Mouse (Mus musculus) neural tube, embryonic 14.5 days (tissue): Measurements from ENCODE around the gene Zfp488. TPM values are rescaled to one million over a fixed set of nuclear protein-coding genes. Genes with fewer than 3 reads are reported as not detected.

Source experiments
- ATAC-seq: fragments of 200-750 bp; cut with Nextera tagmentation; 2 replicates; pipeline ENCODE4 v1.8.0; 2017; ENCODE audit warnings: low read depth, mild to moderate bottlenecking, moderate TSS enrichment, moderate library complexity
- H3K27ac ChIP-seq: fragments of 300-500 bp; sonication (generic); 2 replicates; pipeline ENCODE4 v1.5.1; 2014; ENCODE audit warnings: low read depth, mild to moderate bottlenecking, control low read depth, low read length, moderate library complexity, mixed read lengths
- H3K27me3 ChIP-seq: fragments of 300-500 bp; sonication (generic); 2 replicates; pipeline ENCODE4 v1.6.1; 2014; ENCODE audit warnings: low read length; ENCODE audit not compliant: control insufficient read depth, insufficient read depth
- H3K36me3 ChIP-seq: fragments of 300-500 bp; sonication (generic); 2 replicates; pipeline ENCODE4 v1.6.1; 2014; ENCODE audit warnings: low read length, mixed read lengths; ENCODE audit not compliant: control insufficient read depth, insufficient read depth
- H3K4me1 ChIP-seq: fragments of 300-500 bp; sonication (generic); 2 replicates; pipeline ENCODE4 v1.6.1; 2014; ENCODE audit warnings: low read length; ENCODE audit not compliant: control insufficient read depth, insufficient read depth
- H3K4me2 ChIP-seq: fragments of 300-500 bp; sonication (generic); 2 replicates; pipeline ENCODE4 v1.6.1; 2014; ENCODE audit warnings: mild to moderate bottlenecking, low read depth, low read length, control low read depth
- H3K4me3 ChIP-seq: fragments of 300-500 bp; sonication (generic); 2 replicates; pipeline ENCODE4 v1.5.1; 2014; ENCODE audit warnings: low read depth, low read length, control low read depth, mixed read lengths
- H3K9ac ChIP-seq: fragments of 300-500 bp; sonication (generic); replicated peaks from 2 replicates; pipeline ENCODE4 v1.6.1; 2014; ENCODE audit warnings: low read depth, mild to moderate bottlenecking, control low read depth, low read length, mixed read lengths
- H3K9me3 ChIP-seq: fragments of 300-500 bp; sonication (generic); 2 replicates; pipeline ENCODE4 v1.6.1; 2016; ENCODE audit warnings: low read length; ENCODE audit not compliant: control insufficient read depth
- WGBS: fragments of 180-500 bp; shearing (Covaris S2); extraction: QIAGEN DNeasy Blood & Tissue Kit; methylation state at CpG from one replicate; pipeline ENCODE4 v1.1.7; 2014; 5-methylcytosine and 5-hydroxymethylcytosine counted together
- polyA plus RNA-seq: library from polyadenylated mRNA; unstranded; fragments of >200 nt; fragmentation: Nextera tagmentation; extraction: Ambion mirVana; gene quantifications from 2 replicates; pipeline ENCODE4 v1.2.1, GENCODE M21; 2014

Gene Zfp488
- polyA plus RNA-seq, 1 experiment from 2014 or later: 1.9 TPM

GRCm38 (mm10) chr14:33958841-33959240 is 19.7 kb downstream of the Zfp488 start:
- H3K9me3 ChIP-seq: no peaks in the 10 kb centered on the region
- no peak overlapping the region for H3K9ac ChIP-seq
- no peak overlapping the region for H3K4me2 ChIP-seq
- WGBS: 69% methylated on average over 3 of the region's 3 CpGs
- no peak overlapping the region for H3K4me3 ChIP-seq
- H3K27me3 ChIP-seq: no peaks in the 10 kb centered on the region
- no peak for ATAC-seq
- no peak overlapping the region for H3K27ac ChIP-seq
- no peaks in the 10 kb centered on the region for H3K36me3 ChIP-seq
- no peaks in the 10 kb centered on the region for H3K4me1 ChIP-seq

- WGBS: 95% methylated on average over 4 of the region's 4 CpGs
- no peak overlapping the region for H3K4me2 ChIP-seq
- H3K9ac ChIP-seq: no peak overlapping the region
- ATAC-seq: no peak
- no peaks in the 10 kb centered on the region for H3K9me3 ChIP-seq
- H3K4me3 ChIP-seq: no peak overlapping the region
- H3K4me1 ChIP-seq: no peaks in the 10 kb centered on the region
- no peaks in the 10 kb centered on the region for H3K36me3 ChIP-seq
- H3K27ac ChIP-seq: no peak overlapping the region
- H3K27me3 ChIP-seq: no peaks in the 10 kb centered on the region
Measured at GRCm38 (mm10) chr14:33958186-33958585, 20.4 kb downstream of the Zfp488 start.

GRCm38 (mm10) chr14:33956055-33956454 is 22.5 kb downstream of the Zfp488 start:
- H3K9ac ChIP-seq: no peak overlapping the region
- no peak overlapping the region for H3K27ac ChIP-seq
- no peak overlapping the region for H3K4me2 ChIP-seq
- H3K4me1 ChIP-seq: no peaks in the 10 kb centered on the region
- no peak overlapping the region for H3K4me3 ChIP-seq
- 84% methylated on average over 13 of the region's 13 CpGs for WGBS
- H3K9me3 ChIP-seq: no peaks in the 10 kb centered on the region
- no peaks in the 10 kb centered on the region for H3K27me3 ChIP-seq
- ATAC-seq: no peak
- no peaks in the 10 kb centered on the region for H3K36me3 ChIP-seq

- no peaks in the 10 kb centered on the region for H3K4me1 ChIP-seq
- 93% methylated on average over 5 of the region's 5 CpGs for WGBS
Measured at GRCm38 (mm10) chr14:33953761-33954160, 24.8 kb downstream of the Zfp488 start, which contains the start of gene Rbp3. Gene Rbp3 (plus strand): TSS chr14:33954003.

GRCm38 (mm10) chr14:33952233-33952981 is 26.2 kb downstream of the Zfp488 start:
- ATAC-seq: no peak
- H3K4me1 ChIP-seq: no peaks in the 10 kb centered on the region
- no peaks in the 10 kb centered on the region for H3K36me3 ChIP-seq
- H3K4me2 ChIP-seq: no peak overlapping the region
- WGBS: 63% methylated on average over 6 of the region's 6 CpGs
- H3K27me3 ChIP-seq: no peaks in the 10 kb centered on the region
- H3K9me3 ChIP-seq: no peaks in the 10 kb centered on the region
- H3K9ac ChIP-seq: no peak overlapping the region
- H3K27ac ChIP-seq: no peak overlapping the region
- no peak overlapping the region for H3K4me3 ChIP-seq

More at GRCm38 (mm10) chr14:33953761-33954160, 24.8 kb downstream of the Zfp488 start, which contains the start of gene Rbp3:
- Histone ChIP-seq H3K4me3 (no peak within 1 kb of the TSS), H3K27me3 (no peaks in the 10 kb centered on the region), H3K36me3 (no peaks in the 10 kb centered on the region), H3K27ac (no peak within 1 kb of the TSS), H3K4me2 (no peak within 1 kb of the TSS), H3K9me3 (no peaks in the 10 kb centered on the region), H3K9ac (no peak within 1 kb of the TSS)
- no peak for ATAC-seq

- no peak overlapping the region for H3K4me3 ChIP-seq
- H3K4me2 ChIP-seq: no peak overlapping the region
- 87% methylated on average over 6 of the region's 6 CpGs for WGBS
- no peak for ATAC-seq
- H3K9me3 ChIP-seq: no peaks in the 10 kb centered on the region
- no peaks in the 10 kb centered on the region for H3K4me1 ChIP-seq
- H3K27me3 ChIP-seq: no peaks in the 10 kb centered on the region
- H3K27ac ChIP-seq: no peak overlapping the region
- no peaks in the 10 kb centered on the region for H3K36me3 ChIP-seq
- no peak overlapping the region for H3K9ac ChIP-seq
Measured at GRCm38 (mm10) chr14:33946125-33946524, 32.4 kb downstream of the Zfp488 start.

- ATAC-seq: no peak
- 88% methylated on average over 5 of the region's 5 CpGs for WGBS
Measured at GRCm38 (mm10) chr14:33942222-33942621, 36.3 kb downstream of the Zfp488 start.

GRCm38 (mm10) chr14:33940739-33941138 is 37.8 kb downstream of the Zfp488 start, which contains the start of gene Gdf2:
Gene Gdf2 (plus strand): TSS chr14:33941039.
- H3K9me3 ChIP-seq: no peaks in the 10 kb centered on the region
- no peak for ATAC-seq
- no peaks in the 10 kb centered on the region for H3K36me3 ChIP-seq
- WGBS: 76% methylated on average over 8 of the region's 8 CpGs
- no peak within 1 kb of the TSS for H3K4me2 ChIP-seq
- H3K27ac ChIP-seq: no peak within 1 kb of the TSS
- H3K4me1 ChIP-seq: no peaks in the 10 kb centered on the region
- no peaks in the 10 kb centered on the region for H3K27me3 ChIP-seq
- no peak within 1 kb of the TSS for H3K4me3 ChIP-seq
- H3K9ac ChIP-seq: no peak within 1 kb of the TSS

More at GRCm38 (mm10) chr14:33942222-33942621, 36.3 kb downstream of the Zfp488 start:
- Histone ChIP-seq H3K4me3 (no peak overlapping the region), H3K4me1 (no peaks in the 10 kb centered on the region), H3K9me3 (no peaks in the 10 kb centered on the region), H3K36me3 (no peaks in the 10 kb centered on the region), H3K4me2 (no peak overlapping the region), H3K9ac (no peak overlapping the region), H3K27me3 (no peaks in the 10 kb centered on the region), H3K27ac (no peak overlapping the region)

GRCm38 (mm10) chr14:33939117-33939516 is 39.4 kb downstream of the Zfp488 start:
- Histone ChIP-seq H3K4me3 (no peak overlapping the region), H3K9ac (no peak overlapping the region), H3K36me3 (no peaks in the 10 kb centered on the region), H3K9me3 (no peaks in the 10 kb centered on the region), H3K27me3 (no peaks in the 10 kb centered on the region), H3K27ac (no peak overlapping the region), H3K4me2 (peak overlapping the region; percentile 23; the same call in 1 of the 2 replicates), H3K4me1 (no peaks in the 10 kb centered on the region)
- WGBS: 26% methylated on average over 9 of the region's 9 CpGs
- peak; percentile 72 for ATAC-seq
